Mouse (Mus musculus) small intestine, adult 2 months (tissue): Measurements from ENCODE around the gene Apeh. TPM values are rescaled to one million over a fixed set of nuclear protein-coding genes. Genes with fewer than 3 reads are reported as not detected.

ENCODE experiments used
- H3K27ac ChIP-seq: fragments of 200-500 bp; 2 replicates; pipeline ENCODE4 v1.5.1; 2012; ENCODE audit warnings: low read depth, low read length, control low read depth, inconsistent platforms; ENCODE audit not compliant: insufficient read depth
- H3K27me3 ChIP-seq: fragments of 200-500 bp; 2 replicates; pipeline ENCODE4 v1.6.1; 2012; ENCODE audit warnings: mild to moderate bottlenecking, moderate library complexity, low read length, inconsistent platforms; ENCODE audit not compliant: control insufficient read depth, insufficient read depth
- H3K36me3 ChIP-seq: fragments of 200-500 bp; 2 replicates; pipeline ENCODE4 v1.6.1; 2012; ENCODE audit warnings: mild to moderate bottlenecking, low read length, control low read depth, inconsistent platforms; ENCODE audit not compliant: control insufficient read depth, insufficient read depth
- H3K4me1 ChIP-seq: fragments of 200-500 bp; 2 replicates; pipeline ENCODE4 v1.6.1; 2012; ENCODE audit warnings: low read length, inconsistent platforms, mixed read lengths; ENCODE audit not compliant: control insufficient read depth, insufficient read depth, insufficient read length
- H3K4me3 ChIP-seq: fragments of 200-500 bp; 2 replicates; pipeline ENCODE4 v1.5.1; 2012; ENCODE audit warnings: low read depth, mild to moderate bottlenecking, control low read depth, inconsistent platforms, low read length, moderate library complexity
- CTCF ChIP-seq: fragments of 200-500 bp; IDR thresholded peaks from 2 replicates; pipeline ENCODE4 v1.5.1; 2012; ENCODE audit warnings: low read depth, mild to moderate bottlenecking, control low read depth, inconsistent platforms, low read length, moderate library complexity, mixed read lengths; ENCODE audit not compliant: insufficient replicate concordance, insufficient read length; ENCODE audit errors: extremely low read depth
- POLR2A ChIP-seq: fragments of 200-500 bp; IDR thresholded peaks from 2 replicates; pipeline ENCODE4 v1.6.1; 2012; ENCODE audit warnings: low read depth, mild to moderate bottlenecking, control low read depth, inconsistent platforms, low read length, moderate library complexity
- WGBS: fragments of 180-500 bp; shearing (Covaris S2); methylation state at CpG from one replicate; pipeline ENCODE4 v1.1.7; 2018; 5-methylcytosine and 5-hydroxymethylcytosine counted together
- polyA plus RNA-seq: library from polyadenylated mRNA; depleted of rRNA; stranded (reverse); fragments of >200 nt; gene quantifications from 2 replicates; pipeline ENCODE4 v1.2.3, GENCODE M21; 2012; rRNA removed

The Apeh gene
- polyA plus RNA-seq, 1 experiment: 189 TPM

DNA sequence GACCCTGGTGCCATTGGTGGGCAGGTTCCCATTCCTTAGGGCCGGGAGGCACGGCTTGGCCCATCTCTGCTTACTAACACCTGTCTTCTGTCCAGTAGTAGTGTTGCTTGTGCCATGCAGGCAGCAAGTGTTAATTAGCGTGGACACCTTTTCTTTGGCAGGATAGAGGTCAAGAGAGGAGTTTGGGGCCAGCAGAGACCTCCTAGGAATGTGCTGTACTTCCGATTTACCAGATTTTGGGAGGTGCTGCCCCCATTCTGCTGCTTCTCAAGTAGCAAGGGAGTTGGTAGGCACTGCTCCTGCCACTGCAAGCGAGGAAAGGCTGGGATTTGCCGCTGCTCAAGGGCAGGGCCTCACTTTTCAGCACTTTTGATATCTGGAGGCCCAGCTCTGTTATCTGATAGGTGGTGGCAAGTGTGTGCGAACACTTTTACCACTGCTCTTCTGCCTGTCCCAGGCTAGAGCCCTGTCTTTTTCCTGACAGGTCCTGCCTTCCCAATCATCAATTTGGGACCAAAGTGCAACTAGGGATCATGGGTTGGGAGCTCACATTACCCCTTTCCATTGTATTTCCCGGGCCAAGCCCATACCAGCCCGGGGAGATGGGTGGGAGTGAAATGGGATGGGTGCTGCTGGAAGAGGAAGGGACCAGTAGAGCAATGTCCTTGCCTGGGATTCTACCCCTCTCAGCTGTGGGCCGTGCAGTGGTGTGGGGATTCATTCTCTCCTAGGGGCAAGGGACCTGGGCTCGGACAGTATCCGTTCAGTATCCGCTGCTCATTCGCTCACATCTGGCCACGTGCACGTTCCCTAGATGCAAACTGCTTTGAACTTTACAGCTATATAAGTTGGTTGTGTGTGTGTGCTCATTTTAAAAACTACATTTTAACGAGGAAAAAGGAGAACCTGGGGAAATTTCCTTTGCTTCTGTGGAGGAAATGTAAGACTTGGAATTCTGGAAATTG lies 46.5 kb downstream of the Apeh start:
- WGBS: 34% methylated on average over 17 of the region's 17 CpGs
- Histone ChIP-seq H3K36me3 (peaks cover 47% of the 10 kb centered on the region), H3K4me1 (peaks cover 15% of the 10 kb centered on the region), H3K27ac (peak overlapping the region; percentile 90), H3K27me3 (no peaks in the 10 kb centered on the region), H3K4me3 (peak overlapping the region; percentile 62)
- TF ChIP-seq CTCF (no peak), POLR2A (no peak)

DNA sequence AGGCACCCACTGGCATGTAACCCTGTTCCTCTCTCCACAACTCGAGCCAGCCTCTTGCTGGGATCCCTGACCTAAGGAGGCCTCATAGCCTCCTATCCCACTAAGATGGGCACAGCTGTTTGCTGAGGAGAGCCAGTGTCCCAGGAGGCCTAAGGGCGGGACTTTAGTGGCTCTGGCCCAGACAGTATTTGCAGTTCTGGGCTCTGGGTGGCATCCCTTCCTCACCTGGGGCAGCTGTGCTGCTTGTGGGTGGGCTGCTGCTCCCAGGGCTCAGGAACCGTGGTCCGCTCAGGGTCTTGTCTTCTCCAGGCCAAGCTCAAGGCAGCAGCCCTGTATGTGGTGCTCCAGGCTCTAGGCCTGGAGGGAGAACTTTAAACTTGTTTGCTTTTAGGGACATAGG lies 47.8 kb downstream of the Apeh start:
- Histone ChIP-seq H3K4me1 (peaks cover 15% of the 10 kb centered on the region), H3K36me3 (peaks cover 40% of the 10 kb centered on the region), H3K27me3 (no peaks in the 10 kb centered on the region), H3K4me3 (no peak overlapping the region), H3K27ac (no peak overlapping the region)
- TF ChIP-seq CTCF: no peak
- TF ChIP-seq POLR2A: no peak
- WGBS: 92% methylated on average over 4 of the region's 4 CpGs

DNA sequence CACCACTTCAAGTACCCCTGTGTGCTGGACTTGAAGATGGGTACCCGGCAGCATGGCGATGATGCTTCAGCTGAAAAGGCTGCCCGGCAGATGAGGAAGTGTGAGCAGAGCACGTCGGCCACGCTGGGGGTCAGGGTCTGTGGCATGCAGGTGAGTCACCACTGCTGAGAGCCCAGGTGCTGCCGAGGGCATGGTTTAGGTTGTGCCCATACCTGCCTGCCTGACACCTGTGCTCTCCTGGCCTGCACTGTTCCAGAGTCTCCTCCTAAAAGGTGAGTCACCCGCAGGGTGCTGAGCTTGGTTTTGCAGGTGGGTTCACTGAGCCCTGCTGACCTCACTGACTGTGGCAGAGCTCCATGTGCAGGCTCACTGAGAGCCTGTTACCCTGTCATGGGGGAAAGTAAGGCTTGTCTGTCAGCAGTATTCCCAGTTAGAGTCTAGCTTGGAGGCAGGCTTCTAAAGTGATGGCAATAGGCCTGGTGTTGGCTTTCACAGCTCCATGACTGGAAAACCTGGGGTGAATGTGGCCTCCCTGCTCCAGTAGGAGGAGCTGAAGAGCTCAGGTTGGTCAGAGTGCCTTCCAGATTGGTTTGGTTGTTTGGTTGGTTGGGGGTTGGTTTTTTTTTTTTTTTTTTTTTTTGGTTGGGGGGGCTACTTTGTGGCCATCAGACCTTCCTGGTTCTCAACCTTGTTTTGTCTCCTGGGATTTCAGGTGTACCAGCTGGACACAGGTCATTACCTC lies 49.5 kb downstream of the Apeh start:
- WGBS: 92% methylated on average over 8 of the region's 8 CpGs
- peaks cover 13% of the 10 kb centered on the region for H3K4me1 ChIP-seq
- peaks cover 36% of the 10 kb centered on the region for H3K36me3 ChIP-seq
- no peak for TF ChIP-seq POLR2A
- TF ChIP-seq CTCF: no peak
- no peak overlapping the region for H3K4me3 ChIP-seq
- H3K27me3 ChIP-seq: no peaks in the 10 kb centered on the region
- no peak overlapping the region for H3K27ac ChIP-seq

Other genes with a start within 250 kb of the Apeh start
- 4.2 and 16.4 TPM in 2 replicates for gene Rbm6, start 221.4 kb downstream of the Apeh start, polyA plus RNA-seq
- 59.0 and 147 TPM in 2 replicates for gene Mon1a, start 206.5 kb downstream of the Apeh start, polyA plus RNA-seq
- gene Mst1r, start 187.7 kb downstream of the Apeh start, polyA plus RNA-seq: 46.4 and 94.7 TPM in 2 replicates
- gene Actl11, start 166.1 kb downstream of the Apeh start, polyA plus RNA-seq: not detected in 2 replicates
- gene Camkv, start 158.9 kb downstream of the Apeh start, polyA plus RNA-seq: 0.35 TPM in 1 of 2 replicates, not detected in the other
- gene Traip, start 144.5 kb downstream of the Apeh start, polyA plus RNA-seq: 0.74 and 1.5 TPM in 2 replicates
- 67.0 and 131 TPM in 2 replicates for gene Uba7, start 119.1 kb downstream of the Apeh start, polyA plus RNA-seq
- not detected in 2 replicates for gene Gm20661, start 111.5 kb downstream of the Apeh start, polyA plus RNA-seq
- gene Inka1, start 108.7 kb downstream of the Apeh start, polyA plus RNA-seq: 3.1 and 6.0 TPM in 2 replicates
- gene Cdhr4, start 102.1 kb downstream of the Apeh start, polyA plus RNA-seq: 1.3 and 2.3 TPM in 2 replicates
- gene Gm20662, start 98.3 kb downstream of the Apeh start, polyA plus RNA-seq: 0.46 TPM in 1 of 2 replicates, not detected in the other
- 70.7 and 160 TPM in 2 replicates for gene Ip6k1, start 92.1 kb downstream of the Apeh start, polyA plus RNA-seq
- gene Gmppb, start 45.4 kb downstream of the Apeh start, polyA plus RNA-seq: 34.5 and 56.7 TPM in 2 replicates
- gene Amigo3, start 41.4 kb downstream of the Apeh start, polyA plus RNA-seq: 6.1 and 12.0 TPM in 2 replicates
- gene Mst1, start 14.2 kb downstream of the Apeh start, polyA plus RNA-seq: 0.18 and 0.35 TPM in 2 replicates
- 48.3 and 86.7 TPM in 2 replicates for gene Rnf123, start 11.3 kb downstream of the Apeh start, polyA plus RNA-seq
- gene Bsn, start 95.8 kb upstream of the Apeh start, polyA plus RNA-seq: 0.94 and 1.4 TPM in 2 replicates
- gene Dag1, start 169.4 kb upstream of the Apeh start, polyA plus RNA-seq: 31.2 and 52.1 TPM in 2 replicates
- 2.9 and 3.9 TPM in 2 replicates for gene Nicn1, start 195.8 kb upstream of the Apeh start, polyA plus RNA-seq
- gene Amt, start 202.2 kb upstream of the Apeh start, polyA plus RNA-seq: 1.4 and 1.9 TPM in 2 replicates
- 30.5 and 70.2 TPM in 2 replicates for gene Rhoa, start 211.5 kb upstream of the Apeh start, polyA plus RNA-seq
- 19.0 and 36.7 TPM in 2 replicates for gene Tcta, start 211.6 kb upstream of the Apeh start, polyA plus RNA-seq
- gene Gpx1, start 244.3 kb upstream of the Apeh start, polyA plus RNA-seq: 1,021 and 1,249 TPM in 2 replicates